Mouse (Mus musculus) neural tube, embryonic 11.5 days (tissue): ENCODE measurements at regions not wholly inside any gene's neighbourhood (a gene's known extent, or its start where the extent isn't known, plus 50 kb on each side); places are given as distances from the start of the nearest gene placed in this dataset.

Experiments
- ATAC-seq: fragments of 200-750 bp; cut with Nextera tagmentation; 2 replicates; pipeline ENCODE4 v1.8.0; 2017; ENCODE audit warnings: moderate number of reproducible peaks, mild to moderate bottlenecking, moderate TSS enrichment, moderate library complexity; ENCODE audit not compliant: insufficient read depth, low FRiP score, low TSS enrichment
- DNase-seq: peaks from one replicate; pipeline ENCODE4 v3.0.0-alpha.2; 2015; ENCODE audit warnings: low spot score
- H3K27ac ChIP-seq: fragments of 300-500 bp; sonication (generic); 2 replicates; pipeline ENCODE4 v1.5.1; 2014; ENCODE audit warnings: low read depth, mild to moderate bottlenecking, low read length
- H3K27me3 ChIP-seq: fragments of 300-500 bp; sonication (generic); 2 replicates; pipeline ENCODE4 v1.6.1; 2014; ENCODE audit warnings: mild to moderate bottlenecking, low read length, mixed read lengths; ENCODE audit not compliant: control insufficient read depth, insufficient read depth
- H3K36me3 ChIP-seq: fragments of 300-500 bp; sonication (generic); 2 replicates; pipeline ENCODE4 v1.6.1; 2014; ENCODE audit warnings: mild to moderate bottlenecking, low read length, moderate library complexity, mixed read lengths; ENCODE audit not compliant: control insufficient read depth, insufficient read depth
- H3K4me1 ChIP-seq: fragments of 300-500 bp; sonication (generic); 2 replicates; pipeline ENCODE4 v1.6.1; 2014; ENCODE audit warnings: low read length, mixed read lengths; ENCODE audit not compliant: control insufficient read depth, insufficient read depth
- H3K4me2 ChIP-seq: fragments of 300-500 bp; sonication (generic); 2 replicates; pipeline ENCODE4 v1.6.1; 2014; ENCODE audit warnings: low read depth, mild to moderate bottlenecking, moderate library complexity
- H3K4me3 ChIP-seq: fragments of 300-500 bp; sonication (generic); 2 replicates; pipeline ENCODE4 v1.5.1; 2014; ENCODE audit warnings: low read depth, low read length
- H3K9ac ChIP-seq: fragments of 300-500 bp; sonication (generic); 2 replicates; pipeline ENCODE4 v1.6.1; 2014; ENCODE audit warnings: mild to moderate bottlenecking, low read length
- H3K9me3 ChIP-seq: fragments of 300-500 bp; sonication (generic); 2 replicates; pipeline ENCODE4 v1.6.1; 2016; ENCODE audit warnings: low read length; ENCODE audit not compliant: control insufficient read depth
- WGBS: fragments of 180-500 bp; shearing (Covaris S2); extraction: QIAGEN DNeasy Blood & Tissue Kit; methylation state at CpG from one replicate; pipeline ENCODE4 v1.1.7; 2014; 5-methylcytosine and 5-hydroxymethylcytosine counted together

- Histone ChIP-seq H3K36me3 (no peaks in the 10 kb centered on the region), H3K4me1 (no peaks in the 10 kb centered on the region; the same call in 1 of the 2 replicates), H3K9ac (no peak overlapping the region), H3K4me3 (no peak overlapping the region), H3K4me2 (no peak overlapping the region), H3K9me3 (no peaks in the 10 kb centered on the region), H3K27me3 (no peaks in the 10 kb centered on the region), H3K27ac (no peak overlapping the region)
- WGBS, result 30% methylated on average over 7 of the region's 7 CpGs
- DNase-seq (no peak), ATAC-seq (no peak)
Measured at GRCm38 (mm10) chr12:56020954-56021514, 184.9 kb downstream of the Brms1l start.

- H3K4me1 ChIP-seq, result no peaks in the 10 kb centered on the region; the same call in 1 of the 2 replicates
- H3K27ac ChIP-seq, result no peak overlapping the region
- ATAC-seq (no peak), DNase-seq (no peak)
- H3K4me2 ChIP-seq, result no peak overlapping the region
- H3K4me3 ChIP-seq, result no peak overlapping the region
- H3K9me3 ChIP-seq, result no peaks in the 10 kb centered on the region
- H3K9ac ChIP-seq, result no peak overlapping the region
- H3K36me3 ChIP-seq, result no peaks in the 10 kb centered on the region
- WGBS, result 43% methylated on average over 1 of the region's 1 CpGs
- no peaks in the 10 kb centered on the region for H3K27me3 ChIP-seq
Measured at GRCm38 (mm10) chr12:56020547-56020946, 184.4 kb downstream of the Brms1l start.

DNA sequence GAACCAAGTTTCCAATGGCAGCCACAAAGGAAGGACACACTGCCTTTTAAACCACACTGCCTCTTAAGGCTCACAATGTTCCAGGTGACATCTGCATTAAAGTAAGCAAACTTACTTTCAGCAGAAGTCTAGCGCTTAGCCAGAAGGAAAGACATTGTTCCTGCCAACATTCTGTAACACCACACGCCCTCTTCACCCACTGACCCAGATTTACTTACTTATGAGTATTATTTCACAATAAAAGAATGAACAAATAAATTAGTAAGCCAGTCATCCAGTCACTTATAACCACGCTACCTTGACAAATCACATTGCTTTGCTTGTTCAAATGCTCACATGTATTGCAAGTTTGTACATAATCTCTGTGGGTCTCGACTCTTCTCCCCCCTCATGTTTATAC, 173.9 kb downstream of the Brms1l start:
- no peak overlapping the region for H3K4me2 ChIP-seq
- no peak overlapping the region for H3K4me3 ChIP-seq
- H3K9me3 ChIP-seq, result no peaks in the 10 kb centered on the region
- H3K27me3 ChIP-seq, result no peaks in the 10 kb centered on the region
- no peaks in the 10 kb centered on the region for H3K36me3 ChIP-seq
- WGBS, result 84% methylated on average over 4 of the region's 4 CpGs
- H3K4me1 ChIP-seq, result no peaks in the 10 kb centered on the region
- DNase-seq (no peak), ATAC-seq (no peak)
- H3K9ac ChIP-seq, result no peak overlapping the region
- H3K27ac ChIP-seq, result no peak overlapping the region

DNA sequence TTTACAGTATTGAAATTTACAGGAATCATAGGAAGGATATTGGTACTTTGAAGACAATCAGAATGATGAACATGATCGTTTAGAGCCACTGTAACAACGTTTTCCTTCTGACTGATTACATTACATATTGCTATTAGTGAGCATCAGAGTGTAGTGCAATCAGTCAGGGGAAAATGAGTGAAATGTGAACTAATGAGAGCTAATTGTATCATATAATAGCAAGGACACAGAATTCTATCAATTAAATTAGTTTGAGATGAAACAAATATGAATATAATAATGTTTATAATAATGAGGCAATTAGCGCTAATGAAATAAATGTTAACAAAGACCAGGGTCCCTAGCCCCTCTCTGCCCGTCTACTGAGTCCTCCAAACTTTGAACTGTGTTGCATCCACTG, 169.7 kb downstream of the Brms1l start:
- no peak overlapping the region for H3K9ac ChIP-seq
- no peaks in the 10 kb centered on the region for H3K27me3 ChIP-seq
- no peaks in the 10 kb centered on the region for H3K4me1 ChIP-seq
- H3K27ac ChIP-seq, result no peak overlapping the region
- 80% methylated on average over 4 of the region's 4 CpGs for WGBS
- H3K4me3 ChIP-seq, result no peak overlapping the region
- no peak for ATAC-seq
- no peaks in the 10 kb centered on the region for H3K9me3 ChIP-seq
- no peaks in the 10 kb centered on the region for H3K36me3 ChIP-seq
- DNase-seq, result no peak
- H3K4me2 ChIP-seq, result no peak overlapping the region

GRCm38 (mm10) chr12:56005321-56005720, 169.2 kb downstream of the Brms1l start:
- H3K27ac ChIP-seq, result no peak overlapping the region
- 20% methylated on average over 6 of the region's 6 CpGs for WGBS

DNA sequence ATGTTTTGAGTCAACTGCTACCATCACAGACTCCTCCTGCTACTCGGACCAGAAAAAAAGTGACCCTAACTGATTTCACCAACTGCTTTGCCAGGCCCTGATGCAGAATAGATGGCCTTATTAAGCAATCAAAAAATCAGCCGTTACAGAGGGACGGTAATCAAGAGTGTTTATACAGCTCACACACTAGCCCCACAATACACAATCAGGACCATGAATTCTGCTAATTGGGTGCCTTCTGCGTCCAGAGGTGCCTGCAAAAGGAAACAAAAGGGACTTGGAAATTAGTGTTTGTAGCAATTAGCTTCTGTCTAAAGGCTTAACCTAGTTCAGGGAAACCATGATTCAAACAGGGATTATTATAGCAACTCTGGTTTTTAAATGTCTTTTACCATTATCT, 168.4 kb downstream of the Brms1l start:
- ATAC-seq, result peak; percentile 61; the same call in 1 of the 2 replicates
- no peak for DNase-seq
- 11% methylated on average over 4 of the region's 4 CpGs for WGBS
- H3K4me2 ChIP-seq, result no peak overlapping the region
- no peak overlapping the region for H3K9ac ChIP-seq
- no peak overlapping the region for H3K4me3 ChIP-seq
- H3K36me3 ChIP-seq, result no peaks in the 10 kb centered on the region
- no peak overlapping the region for H3K27ac ChIP-seq
- no peaks in the 10 kb centered on the region for H3K27me3 ChIP-seq
- H3K4me1 ChIP-seq, result no peaks in the 10 kb centered on the region
- no peaks in the 10 kb centered on the region for H3K9me3 ChIP-seq

More at GRCm38 (mm10) chr12:56005321-56005720, 169.2 kb downstream of the Brms1l start:
- ATAC-seq (peak; percentile 63; the same call in 1 of the 2 replicates), DNase-seq (no peak)
- H3K36me3 ChIP-seq, result no peaks in the 10 kb centered on the region
- no peaks in the 10 kb centered on the region for H3K4me1 ChIP-seq
- H3K9me3 ChIP-seq, result no peaks in the 10 kb centered on the region
- no peak overlapping the region for H3K9ac ChIP-seq
- H3K27me3 ChIP-seq, result no peaks in the 10 kb centered on the region
- H3K4me3 ChIP-seq, result no peak overlapping the region
- no peak overlapping the region for H3K4me2 ChIP-seq

GRCm38 (mm10) chr12:56003561-56003960, 167.4 kb downstream of the Brms1l start:
- Histone ChIP-seq H3K9me3 (no peaks in the 10 kb centered on the region), H3K9ac (no peak overlapping the region), H3K27ac (no peak overlapping the region), H3K4me2 (no peak overlapping the region), H3K27me3 (no peaks in the 10 kb centered on the region), H3K4me1 (no peaks in the 10 kb centered on the region), H3K4me3 (no peak overlapping the region), H3K36me3 (no peaks in the 10 kb centered on the region)
- no peak for ATAC-seq
- WGBS, result 75% methylated on average over 8 of the region's 8 CpGs
- no peak for DNase-seq

GRCm38 (mm10) chr12:55996585-55997377, 160.7 kb downstream of the Brms1l start:
- Histone ChIP-seq H3K27me3 (no peaks in the 10 kb centered on the region), H3K9ac (no peak overlapping the region), H3K4me2 (no peak overlapping the region), H3K9me3 (no peaks in the 10 kb centered on the region), H3K4me1 (no peaks in the 10 kb centered on the region), H3K36me3 (no peaks in the 10 kb centered on the region), H3K27ac (no peak overlapping the region), H3K4me3 (no peak overlapping the region)
- DNase-seq (no peak), ATAC-seq (no peak)
- WGBS, result 80% methylated on average over 3 of the region's 3 CpGs
